Mouse (Mus musculus) MEL (cell line): ENCODE measurements around the gene Gtf2i. TPM values are rescaled to one million over a fixed set of nuclear protein-coding genes. Genes with fewer than 3 reads are reported as not detected.

ENCODE experiments used
- DNase-seq: peaks from one replicate; pipeline ENCODE4 v3.0.0; 2011; ENCODE audit warnings: low read depth, low spot score
- H3K27ac ChIP-seq: 2 replicates; pipeline ENCODE4 v1.5.1; 2012; ENCODE audit warnings: low read depth, mild to moderate bottlenecking, control low read depth, low read length, moderate library complexity; ENCODE audit not compliant: control insufficient read depth
- H3K27me3 ChIP-seq, 2 experiments: fragments of 150-350 bp in 1 of 2; sonication (generic) in 1 of 2; 2 replicates each; pipeline ENCODE4 v1.6.1; 2012; ENCODE audit warnings: low read length in 2 of 2, mild to moderate bottlenecking in 2 of 2, improper control_type of control experiment in 1 of 2, moderate library complexity in 1 of 2; ENCODE audit not compliant: insufficient read depth in 2 of 2, control insufficient read depth in 1 of 2
- H3K36me3 ChIP-seq, 2 experiments: 2 replicates each; pipeline ENCODE4 v1.6.1; 2012 to 2014; ENCODE audit warnings: low read length in 2 of 2, improper control_type of control experiment in 1 of 2, inconsistent platforms in 1 of 2, mild to moderate bottlenecking in 1 of 2; ENCODE audit not compliant: insufficient read depth in 2 of 2, control insufficient read depth in 1 of 2
- H3K4me1 ChIP-seq, 2 experiments: fragments of 150-350 bp in 1 of 2; sonication (generic) in 1 of 2; 2 replicates each; pipeline ENCODE4 v1.6.1; 2012; ENCODE audit warnings: low read length in 2 of 2, improper control_type of control experiment in 1 of 2, mild to moderate bottlenecking in 1 of 2; ENCODE audit not compliant: insufficient read depth in 2 of 2, control insufficient read depth in 1 of 2
- H3K4me3 ChIP-seq, 2 experiments: fragments of 150-350 bp in 1 of 2; sonication (generic) in 1 of 2; 2 replicates each; pipeline ENCODE4 v1.5.1; 2012; ENCODE audit warnings: low read depth in 2 of 2, low read length in 2 of 2, mild to moderate bottlenecking in 2 of 2, moderate library complexity in 2 of 2, control low read depth in 1 of 2, improper control_type of control experiment in 1 of 2; ENCODE audit not compliant: control insufficient read depth in 1 of 2, insufficient read depth in 1 of 2
- H3K79me2 ChIP-seq: 2 replicates; pipeline ENCODE4 v1.6.1; 2012; ENCODE audit warnings: mild to moderate bottlenecking, low read length, moderate library complexity; ENCODE audit not compliant: control insufficient read depth, poor library complexity, insufficient read depth
- H3K9ac ChIP-seq: 2 replicates; pipeline ENCODE4 v1.6.1; 2012; ENCODE audit warnings: low read depth, mild to moderate bottlenecking, control low read depth, low read length, moderate library complexity; ENCODE audit not compliant: control insufficient read depth, poor library complexity, severe bottlenecking
- H3K9me3 ChIP-seq: fragments of 150-350 bp; sonication (generic); replicated peaks from 2 replicates; pipeline ENCODE4 v1.6.1; 2012; ENCODE audit warnings: mild to moderate bottlenecking, low read length, improper control_type of control experiment, moderate library complexity; ENCODE audit not compliant: insufficient read depth
- CHD2 ChIP-seq: IDR thresholded peaks from 2 replicates; pipeline ENCODE4 v1.6.1; 2011; ENCODE audit warnings: low read length, improper control_type of control experiment
- E2F4 ChIP-seq: IDR thresholded peaks from 2 replicates; pipeline ENCODE4 v1.6.1; 2011; ENCODE audit warnings: low read depth, low read length, improper control_type of control experiment, borderline replicate concordance
- ETS1 ChIP-seq: IDR thresholded peaks from 2 replicates; pipeline ENCODE4 v1.6.1; 2012; ENCODE audit warnings: low read depth, mild to moderate bottlenecking, inconsistent platforms, low read length, improper control_type of control experiment, moderate library complexity
- GATA1 ChIP-seq: IDR thresholded peaks from 2 replicates; pipeline ENCODE4 v1.6.1; 2011; ENCODE audit warnings: low read depth, low read length, improper control_type of control experiment
- JUND ChIP-seq: IDR thresholded peaks from 2 replicates; pipeline ENCODE4 v1.6.1; 2011; ENCODE audit warnings: low read depth, mild to moderate bottlenecking, improper control_type of control experiment, low read length
- KAT2A ChIP-seq: conservative IDR thresholded peaks from 2 replicates; pipeline ENCODE4 v1.6.1; 2012; ENCODE audit warnings: low read depth, low read length, improper control_type of control experiment, inconsistent platforms
- MAFK ChIP-seq: IDR thresholded peaks from 2 replicates; pipeline ENCODE4 v1.6.1; 2011; ENCODE audit warnings: low read depth, mild to moderate bottlenecking, low read length, improper control_type of control experiment, borderline replicate concordance
- MAX ChIP-seq: IDR thresholded peaks from 2 replicates; pipeline ENCODE4 v1.6.1; 2011; ENCODE audit warnings: low read length, improper control_type of control experiment
- MAZ ChIP-seq: IDR thresholded peaks from 2 replicates; pipeline ENCODE4 v1.6.1; 2012; ENCODE audit warnings: low read depth, mild to moderate bottlenecking, inconsistent platforms, low read length, improper control_type of control experiment
- MEF2A ChIP-seq: IDR thresholded peaks from 2 replicates; pipeline ENCODE4 v1.6.1; 2014; ENCODE audit warnings: low read depth, mild to moderate bottlenecking, inconsistent platforms, low read length, improper control_type of control experiment; ENCODE audit not compliant: poor library complexity, insufficient replicate concordance, severe bottlenecking; ENCODE audit errors: extremely low read depth
- MXI1 ChIP-seq: IDR thresholded peaks from 2 replicates; pipeline ENCODE4 v1.6.1; 2011; ENCODE audit warnings: mild to moderate bottlenecking, low read depth, low read length, improper control_type of control experiment
- MYC ChIP-seq: IDR thresholded peaks from 2 replicates; pipeline ENCODE4 v1.6.1; 2011; ENCODE audit warnings: low read depth, mild to moderate bottlenecking, low read length, improper control_type of control experiment, moderate library complexity
- NELFE ChIP-seq: IDR thresholded peaks from 2 replicates; pipeline ENCODE4 v1.6.1; 2011; ENCODE audit warnings: low read depth, low read length, improper control_type of control experiment
- NRF1 ChIP-seq: IDR thresholded peaks from 2 replicates; pipeline ENCODE4 v1.6.1; 2014; ENCODE audit warnings: low read depth, mild to moderate bottlenecking, inconsistent platforms, low read length, improper control_type of control experiment, moderate library complexity; ENCODE audit not compliant: poor library complexity, insufficient read depth, severe bottlenecking
- POLR2AphosphoS2 ChIP-seq: IDR thresholded peaks from 2 replicates; pipeline ENCODE4 v1.6.1; 2011; ENCODE audit warnings: low read length, improper control_type of control experiment
- POLR2AphosphoS5 ChIP-seq: IDR thresholded peaks from 2 replicates; pipeline ENCODE4 v1.6.1; 2012; ENCODE audit warnings: low read depth, borderline replicate concordance, mild to moderate bottlenecking, inconsistent platforms, low read length, moderate library complexity, mixed read lengths
- RCOR1 ChIP-seq: IDR thresholded peaks from 2 replicates; pipeline ENCODE4 v1.6.1; 2012; ENCODE audit warnings: low read depth, mild to moderate bottlenecking, inconsistent platforms, low read length, improper control_type of control experiment
- SIN3A ChIP-seq: IDR thresholded peaks from 2 replicates; pipeline ENCODE4 v1.6.1; 2012; ENCODE audit warnings: low read length, improper control_type of control experiment, inconsistent platforms
- SMC3 ChIP-seq: IDR thresholded peaks from 2 replicates; pipeline ENCODE4 v1.6.1; 2011; ENCODE audit warnings: low read depth, low read length, improper control_type of control experiment
- TAL1 ChIP-seq: IDR thresholded peaks from 2 replicates; pipeline ENCODE4 v1.6.1; 2012; ENCODE audit warnings: mild to moderate bottlenecking, inconsistent platforms, low read length, moderate library complexity, mixed read lengths
- TBP ChIP-seq: IDR thresholded peaks from 2 replicates; pipeline ENCODE4 v1.8.0; 2011; ENCODE audit warnings: low read depth, low read length, improper control_type of control experiment
- UBTF ChIP-seq: IDR thresholded peaks from 2 replicates; pipeline ENCODE4 v1.6.1; 2012; ENCODE audit warnings: low read depth, mild to moderate bottlenecking, inconsistent platforms, low read length, improper control_type of control experiment, moderate library complexity, borderline replicate concordance; ENCODE audit not compliant: insufficient read depth
- USF2 ChIP-seq, 2 experiments: IDR thresholded peaks; 2 replicates each; pipeline ENCODE4 v1.6.1; 2011 to 2012; ENCODE audit warnings: improper control_type of control experiment in 2 of 2, low read length in 2 of 2, borderline replicate concordance in 1 of 2, inconsistent platforms in 1 of 2, low read depth in 1 of 2, mild to moderate bottlenecking in 1 of 2; ENCODE audit not compliant: insufficient read depth in 1 of 2
- ZMIZ1 ChIP-seq: IDR thresholded peaks from 2 replicates; pipeline ENCODE4 v1.6.1; 2012; ENCODE audit warnings: low read depth, mild to moderate bottlenecking, inconsistent platforms, low read length, improper control_type of control experiment, moderate library complexity
- ZNF384 ChIP-seq: IDR thresholded peaks from 2 replicates; pipeline ENCODE4 v1.6.1; 2012; ENCODE audit warnings: low read depth, mild to moderate bottlenecking, inconsistent platforms, low read length, improper control_type of control experiment
- polyA plus RNA-seq, 2 experiments: library from polyadenylated mRNA; stranded (reverse) in 1 of 2; unstranded in 1 of 2; fragments of >175 nt in 1 of 2; fragments of >200 nt in 1 of 2; gene quantifications; 2 replicates each; pipeline versions ENCODE4 v1.2.1 to v1.2.4; 2012; ENCODE audit warnings: low replicate concordance in 2 of 2, low read depth in 1 of 2; ENCODE audit not compliant: insufficient read length in 2 of 2, insufficient read depth in 1 of 2, missing spikeins in 1 of 2
- total RNA-seq: library from RNA; depleted of rRNA; stranded (reverse); fragments of 300-350 nt; gene quantifications from 2 replicates; pipeline ENCODE4 v1.2.3, GENCODE M21; 2012

Gene Gtf2i
- total and polyA plus RNA-seq, 3 experiments = 46.7 to 151 (median 128) TPM

DNA sequence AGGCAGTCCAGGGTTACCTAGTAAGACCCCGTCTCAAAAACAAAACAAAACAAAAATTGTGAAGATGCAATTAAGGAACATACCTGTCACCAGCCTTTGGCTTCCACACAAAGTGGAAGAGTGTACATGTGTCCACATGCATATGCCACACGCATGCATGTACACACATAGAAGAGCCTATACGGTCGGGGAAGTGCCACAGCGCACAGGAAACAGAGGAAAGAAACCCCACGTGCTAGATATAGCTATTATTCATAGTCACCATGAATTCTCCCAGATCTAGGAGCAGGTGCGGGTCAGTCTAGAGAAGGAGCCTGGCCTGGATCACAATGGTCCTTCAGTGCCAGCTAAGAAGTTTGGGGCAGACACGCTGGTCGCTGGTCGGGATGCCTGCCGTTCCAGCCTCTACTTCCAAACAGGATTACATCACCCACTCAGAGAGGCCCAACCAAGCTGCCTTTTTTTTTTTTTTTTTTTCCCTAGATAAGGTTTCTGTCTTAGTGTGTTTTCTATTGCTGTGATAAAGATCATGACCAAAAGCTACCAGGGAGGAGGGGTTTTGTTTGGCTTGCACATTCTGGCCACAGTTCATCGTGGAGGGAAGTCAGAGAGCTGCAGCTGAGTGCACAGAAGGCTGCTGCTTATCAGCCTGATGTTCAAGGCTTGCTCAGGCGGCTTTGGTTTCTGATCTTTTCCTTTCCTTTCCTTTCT lies 11.5 kb upstream of the Gtf2i start (continued):
- TF ChIP-seq POLR2AphosphoS2 = no peak
- peak; percentile 98 for TF ChIP-seq ZNF384
- TF ChIP-seq CHD2 = no peak
- no peak for TF ChIP-seq NRF1
- no peak for TF ChIP-seq USF2 (IDR thresholded peaks at IDR 0.05; ENCODE audit: borderline replicate concordance in 1 of 2, insufficient read depth in 1 of 2, low read depth in 1 of 2, low read length in 2 of 2)
- peak; percentile 65 for TF ChIP-seq MXI1
- no peak for TF ChIP-seq TAL1
- peak; percentile 59; the same call in 1 of the 2 replicates for TF ChIP-seq MAZ
- TF ChIP-seq KAT2A = 0 out of 2 replicates have a peak, but pooled peaks have one; percentile 32
- no peak for TF ChIP-seq E2F4
- TF ChIP-seq TBP = peak; percentile 97
- TF ChIP-seq ZMIZ1 = no peak
- TF ChIP-seq ETS1 = peak; percentile 95
- TF ChIP-seq MEF2A = no peak
- TF ChIP-seq SMC3 = no peak

DNA sequence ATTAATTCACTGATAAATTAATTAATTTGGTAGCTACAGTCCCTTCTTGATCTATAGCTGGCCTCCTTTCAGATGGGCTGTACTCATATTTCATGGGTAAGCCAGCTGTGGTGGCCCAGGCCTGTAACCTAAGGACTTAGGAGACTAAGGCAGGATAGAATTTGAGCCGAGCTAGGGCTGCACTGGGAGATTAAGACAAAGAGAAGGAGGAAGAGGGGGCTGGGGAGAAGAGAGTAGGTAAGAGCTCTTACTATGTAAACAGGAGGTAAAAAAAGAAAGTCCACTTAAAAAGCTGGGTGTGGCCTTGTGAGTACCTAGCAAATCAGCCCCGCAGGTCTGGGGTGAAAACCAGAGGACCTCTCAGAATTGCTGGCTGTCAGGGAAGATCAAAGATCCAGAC lies 9.3 kb upstream of the Gtf2i start:
- H3K9me3 ChIP-seq = no peaks in the 10 kb centered on the region
- no peak overlapping the region for H3K4me3 ChIP-seq
- no peak for DNase-seq
- H3K4me1 ChIP-seq = peaks cover 12 to 18% of the 10 kb centered on the region in 2 experiments
- peaks cover 0 to 4% of the 10 kb centered on the region in 2 experiments; a peak in 2 of 4 replicates for H3K27me3 ChIP-seq
- H3K9ac ChIP-seq = no peak overlapping the region
- H3K36me3 ChIP-seq = peaks cover 0 to 4% of the 10 kb centered on the region in 2 experiments; a peak in 2 of 4 replicates
- H3K79me2 ChIP-seq = no peaks in the 10 kb centered on the region
- TF ChIP-seq MAX = no peak
- no peak for TF ChIP-seq NELFE
- no peak for TF ChIP-seq ZNF384
- TF ChIP-seq JUND = no peak
- no peak for TF ChIP-seq ETS1
- TF ChIP-seq NRF1 = no peak
- no peak for TF ChIP-seq SIN3A
- TF ChIP-seq MAFK = no peak
- TF ChIP-seq MYC = no peak
- no peak for TF ChIP-seq RCOR1
- no peak for TF ChIP-seq ZMIZ1
- TF ChIP-seq POLR2AphosphoS5 = no peak
- no peak for TF ChIP-seq KAT2A
- TF ChIP-seq POLR2AphosphoS2 = no peak
- no peak for TF ChIP-seq UBTF
- no peak for TF ChIP-seq GATA1
- no peak overlapping the region for H3K27ac ChIP-seq
